Mouse (Mus musculus) C2C12 (cell line): ENCODE measurements around the gene Trappc4.

ENCODE experiments used
- CTCF ChIP-seq: IDR thresholded peaks from one replicate; pipeline ENCODE4 v1.5.1; 2011; ENCODE audit not compliant: control insufficient read depth, insufficient read depth, insufficient read length
- MAX ChIP-seq: IDR thresholded peaks from one replicate; pipeline ENCODE4 v1.6.1; 2011; ENCODE audit warnings: mild to moderate bottlenecking, control low read depth
- MYOD1 ChIP-seq: IDR thresholded peaks from one replicate; pipeline ENCODE4 v1.6.1; 2011; ENCODE audit warnings: low read depth; ENCODE audit not compliant: control insufficient read depth, insufficient read length
- MYOG ChIP-seq: IDR thresholded peaks from one replicate; pipeline ENCODE4 v1.6.1; 2011; ENCODE audit not compliant: control insufficient read depth, insufficient read length; ENCODE audit errors: extremely low read depth
- USF1 ChIP-seq: IDR thresholded peaks from one replicate; pipeline ENCODE4 v1.6.1; 2011; ENCODE audit warnings: low read depth, mild to moderate bottlenecking, control low read depth, moderate library complexity

GRCm38 (mm10) chr9:44406906-44407751, at the start of gene Trappc4, which contains the start of gene Rps25:
- TF ChIP-seq CTCF (no peak), USF1 (no peak), MAX (no peak), MYOD1 (no peak), MYOG (no peak)
